Mouse (Mus musculus) brain, embryonic 14.5 days (tissue): ENCODE data around the gene Vps13c.

Source experiments
- CTCF ChIP-seq: fragments of 200-500 bp; IDR thresholded peaks from 2 replicates; pipeline ENCODE4 v1.5.1; 2012; ENCODE audit warnings: inconsistent platforms, mild to moderate bottlenecking, moderate library complexity, borderline replicate concordance; ENCODE audit not compliant: insufficient read depth, insufficient read length; ENCODE audit errors: extremely low read depth
- POLR2A ChIP-seq: fragments of 200-500 bp; IDR thresholded peaks from 2 replicates; pipeline ENCODE4 v1.6.1; 2012; ENCODE audit warnings: mild to moderate bottlenecking, inconsistent platforms, borderline replicate concordance; ENCODE audit not compliant: poor library complexity, insufficient read depth, insufficient read length, severe bottlenecking; ENCODE audit errors: extremely low read depth

DNA sequence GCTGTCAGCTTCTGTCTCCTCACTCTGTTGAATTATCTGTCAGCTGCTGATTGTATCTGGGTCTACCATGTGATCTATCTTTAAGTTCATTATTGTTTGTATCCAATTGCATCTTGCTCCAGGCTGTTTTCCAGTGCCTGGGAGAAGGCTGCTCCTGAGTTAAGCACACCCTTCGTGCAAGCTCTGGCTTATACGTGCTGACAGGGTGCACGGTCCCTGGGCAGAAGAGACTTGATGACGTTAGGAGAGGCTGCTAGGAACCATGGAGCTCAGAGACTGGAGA is 21.6 kb upstream of the Vps13c start:
- no peak for TF ChIP-seq CTCF
- TF ChIP-seq POLR2A, result no peak
